8 mouse cellular contexts compared by ENCODE assay signal in the genomic region with DNA sequence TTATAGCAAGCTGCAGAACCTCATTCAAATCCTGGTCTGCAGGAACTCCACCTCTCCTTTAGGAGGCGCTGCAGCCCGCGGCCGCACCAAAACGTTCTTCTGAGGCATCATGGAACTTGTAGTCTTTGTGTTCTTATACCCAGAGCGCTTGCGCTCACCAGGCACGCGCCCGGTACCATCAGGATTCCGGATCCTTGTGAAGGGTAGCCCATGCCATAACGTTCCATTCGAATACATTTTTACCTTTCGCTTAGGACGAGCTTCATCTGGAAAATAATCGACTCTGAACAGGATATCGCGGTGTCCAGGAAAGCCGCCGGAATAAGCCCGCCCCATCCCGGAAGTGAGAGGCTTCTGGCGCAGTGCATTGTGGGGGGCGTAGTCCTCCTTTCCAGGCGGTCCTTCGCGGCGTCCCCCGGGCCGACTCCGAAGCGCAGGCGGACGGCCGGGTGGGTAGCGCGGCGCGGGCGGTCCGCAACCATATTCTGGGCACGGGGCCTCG. TPM values are rescaled to one million over a fixed set of nuclear protein-coding genes. Genes with fewer than 3 reads are reported as not detected.
DNase-seq lines count a peak whose midpoint lies in the region; ATAC-seq and TF ChIP-seq lines count a peak whose summit lies in the region.

Thap11 (plus strand) TSS at position 418 of the 502 bp plus-strand sequence.

- H3K79me2 ChIP-seq in MEL (ENCODE audit: control insufficient read depth, insufficient read depth, low read length, poor library complexity) = peaks cover 23% of the 10 kb centered on the region

- peak within 1 kb of the TSS; percentile 91 for H3K4me2 ChIP-seq in lung, embryonic 16.5 days (ENCODE audit: low read depth, low read length)

- TF ChIP-seq RAD21 in MEL (IDR thresholded peaks at IDR 0.05; ENCODE audit: low read depth, low read length) = peak; percentile 17

- peak within 1 kb of the TSS; percentile 86 for H3K27ac ChIP-seq in MEL (ENCODE audit: control insufficient read depth, low read depth, low read length)
- peak within 1 kb of the TSS; percentile 93 for H3K27ac ChIP-seq in cerebellum, adult 2 months (ENCODE audit: insufficient read depth, low read length)
- peak within 1 kb of the TSS; percentile 84 for H3K27ac ChIP-seq in lung, embryonic 16.5 days (ENCODE audit: low read length)

- H3K9ac ChIP-seq in MEL (ENCODE audit: control insufficient read depth, low read depth, low read length, poor library complexity, severe bottlenecking) = peak within 1 kb of the TSS; percentile 76
- peak within 1 kb of the TSS; percentile 91 for H3K9ac ChIP-seq in lung, embryonic 16.5 days (ENCODE audit: low read length)

- DNase-seq in MEL (ENCODE audit: low read depth, low spot score) = peak; percentile 96
- peak; percentile 90 to 94 for DNase-seq in cerebellum, adult 2 months
- peak; percentile 93 for DNase-seq in forelimb bud, embryonic 11.5 days (ENCODE audit: low read depth, low spot score)
- peak; percentile 89 for DNase-seq in layer of hippocampus, adult 9-10 months (ENCODE audit: low spot score)
- DNase-seq in ovary, postnatal 10 days (ENCODE audit: low spot score) = peak; percentile 80
- DNase-seq in thymus, postnatal 10 days (ENCODE audit: low spot score in 2 of 2) = peak; percentile 90 to 93

- no peak for TF ChIP-seq EP300 in MEL (IDR thresholded peaks at IDR 0.05; ENCODE audit: low read depth in 1 of 2, low read length in 2 of 2)

- no peaks in the 10 kb centered on the region for H3K27me3 ChIP-seq in MEL (ENCODE audit: control insufficient read depth in 1 of 2, insufficient read depth in 2 of 2, low read length in 2 of 2)
- no peaks in the 10 kb centered on the region for H3K27me3 ChIP-seq in cerebellum, adult 2 months (ENCODE audit: control insufficient read depth, insufficient read depth, low read length)
- no peaks in the 10 kb centered on the region for H3K27me3 ChIP-seq in lung, embryonic 16.5 days (ENCODE audit: control insufficient read depth, insufficient read depth, low read depth, low read length)

- H3K4me1 ChIP-seq in MEL (ENCODE audit: control insufficient read depth in 1 of 2, insufficient read depth in 2 of 2, low read length in 2 of 2) = peaks cover 4 to 37% of the 10 kb centered on the region in 2 experiments
- no peaks in the 10 kb centered on the region; the same call in 1 of the 2 replicates for H3K4me1 ChIP-seq in cerebellum, adult 2 months (ENCODE audit: control insufficient read depth, insufficient read depth, low read length)
- peaks cover 30% of the 10 kb centered on the region for H3K4me1 ChIP-seq in lung, embryonic 16.5 days (replicated peaks; ENCODE audit: control insufficient read depth, insufficient read depth, low read length)

- peak; percentile 50 to 55; a peak in 3 of 4 replicates for TF ChIP-seq POLR2A in MEL (IDR thresholded peaks at IDR 0.05; ENCODE audit: control insufficient read depth in 1 of 2, insufficient read depth in 1 of 2, low read depth in 1 of 2, low read length in 2 of 2, poor library complexity in 1 of 2)
- TF ChIP-seq POLR2A in cerebellum, adult 2 months (IDR thresholded peaks at IDR 0.05; ENCODE audit: borderline replicate concordance, insufficient read depth, low read length) = no peak

- H3K36me3 ChIP-seq in MEL (ENCODE audit: control insufficient read depth in 1 of 2, insufficient read depth in 2 of 2, low read length in 2 of 2) = peaks cover 0 to 29% of the 10 kb centered on the region in 2 experiments; a peak in 2 of 4 replicates
- H3K36me3 ChIP-seq in lung, embryonic 16.5 days (ENCODE audit: control insufficient read depth, insufficient read depth, low read length) = peaks cover 6% of the 10 kb centered on the region; the same call in 1 of the 2 replicates

- H3K9me3 ChIP-seq in MEL (replicated peaks; ENCODE audit: insufficient read depth, low read length) = no peaks in the 10 kb centered on the region
- no peaks in the 10 kb centered on the region for H3K9me3 ChIP-seq in lung, embryonic 16.5 days (ENCODE audit: control insufficient read depth, low read length)

- under 1% methylated on average over 43 of the region's 43 CpGs for WGBS in cerebellum, adult 2 months
- 0% methylated on average over 43 of the region's 43 CpGs for WGBS in lung, embryonic 16.5 days

- peak within 1 kb of the TSS; percentile 68 to 88 for H3K4me3 ChIP-seq in MEL (ENCODE audit: control insufficient read depth in 1 of 2, insufficient read depth in 1 of 2, low read depth in 2 of 2, low read length in 2 of 2)
- H3K4me3 ChIP-seq in cerebellum, adult 2 months (replicated peaks; ENCODE audit: insufficient read depth, low read depth, low read length) = peak within 1 kb of the TSS; percentile 99
- peak within 1 kb of the TSS; percentile 89 for H3K4me3 ChIP-seq in lung, embryonic 16.5 days (ENCODE audit: low read length)

- TF ChIP-seq CTCF in MEL (IDR thresholded peaks at IDR 0.05 in 2 of 3, conservative IDR thresholded peaks at IDR 0.05 in 1 of 3; ENCODE audit: control insufficient read depth in 1 of 3, insufficient read depth in 1 of 3, low read depth in 2 of 3, low read length in 3 of 3, poor library complexity in 1 of 3, severe bottlenecking in 1 of 3) = peak; percentile 83 to 89 (median 87)
- TF ChIP-seq CTCF in cerebellum, adult 2 months (IDR thresholded peaks at IDR 0.05; ENCODE audit: borderline replicate concordance, insufficient read depth, low read depth, low read length) = peak; percentile 83

- peak; percentile 77 to 84 for ATAC-seq in hematopoietic stem cell, adult 5-6 weeks (replicated peaks in 1 of 2; ENCODE audit: insufficient read depth in 1 of 2, low FRiP score in 2 of 2, low TSS enrichment in 1 of 2, low read depth in 1 of 2, poor library complexity in 2 of 2, severe bottlenecking in 2 of 2)
- ATAC-seq in lung, embryonic 16.5 days (ENCODE audit: low read depth) = peak; percentile 94

TF ChIP-seq in MEL, 35 proteins besides CTCF, POLR2A, EP300 and RAD21:
- TF ChIP-seq GABPA (IDR thresholded peaks at IDR 0.05; ENCODE audit: low read depth, low read length) (no peak; the same call in 1 of the 2 replicates), SMC3 (IDR thresholded peaks at IDR 0.05; ENCODE audit: low read depth, low read length) (no peak; the same call in 1 of the 2 replicates), TBP (IDR thresholded peaks at IDR 0.05; ENCODE audit: low read depth, low read length) (peak; percentile 64; the same call in 1 of the 2 replicates), CHD2 (IDR thresholded peaks at IDR 0.05; ENCODE audit: low read length) (peak; percentile 92), NRF1 (IDR thresholded peaks at IDR 0.05; ENCODE audit: insufficient read depth, low read depth, low read length, poor library complexity, severe bottlenecking) (peak; percentile 72), ZMIZ1 (IDR thresholded peaks at IDR 0.05; ENCODE audit: low read depth, low read length) (no peak), ELF1 (IDR thresholded peaks at IDR 0.05; ENCODE audit: low read depth, low read length) (peak; percentile 90), MYC (IDR thresholded peaks at IDR 0.05; ENCODE audit: low read depth, low read length) (peak; percentile 75; the same call in 1 of the 2 replicates), MAFK (IDR thresholded peaks at IDR 0.05; ENCODE audit: borderline replicate concordance, low read depth, low read length) (no peak), RCOR1 (IDR thresholded peaks at IDR 0.05; ENCODE audit: low read depth, low read length) (no peak), POLR2AphosphoS5 (IDR thresholded peaks at IDR 0.05; ENCODE audit: borderline replicate concordance, low read depth, low read length) (no peak), MAX (IDR thresholded peaks at IDR 0.05; ENCODE audit: low read length) (peak; percentile 31), USF1 (IDR thresholded peaks at IDR 0.05; ENCODE audit: low read depth, low read length) (peak; percentile 41; the same call in 1 of the 2 replicates), MEF2A (IDR thresholded peaks at IDR 0.05; ENCODE audit: extremely low read depth, insufficient replicate concordance, low read depth, low read length, poor library complexity, severe bottlenecking) (no peak), HCFC1 (IDR thresholded peaks at IDR 0.05; ENCODE audit: low read depth, low read length) (peak; percentile 94), ZKSCAN1 (IDR thresholded peaks at IDR 0.05; ENCODE audit: low read depth, low read length) (no peak), TAL1 (IDR thresholded peaks at IDR 0.05; ENCODE audit: low read length) (no peak), KAT2A (conservative IDR thresholded peaks at IDR 0.05; ENCODE audit: low read depth, low read length) (peak; percentile 88), ZNF384 (IDR thresholded peaks at IDR 0.05; ENCODE audit: low read depth, low read length) (no peak; the same call in 1 of the 2 replicates), TCF12 (IDR thresholded peaks at IDR 0.05; ENCODE audit: low read depth, low read length) (peak; percentile 29; the same call in 1 of the 2 replicates), UBTF (IDR thresholded peaks at IDR 0.05; ENCODE audit: borderline replicate concordance, insufficient read depth, low read depth, low read length) (no peak), POLR2AphosphoS2 (IDR thresholded peaks at IDR 0.05; ENCODE audit: low read length) (no peak), BHLHE40 (IDR thresholded peaks at IDR 0.05; ENCODE audit: borderline replicate concordance, low read depth, low read length) (no peak), SIN3A (IDR thresholded peaks at IDR 0.05; ENCODE audit: low read length) (peak; percentile 64; the same call in 1 of the 2 replicates), E2F4 (IDR thresholded peaks at IDR 0.05; ENCODE audit: borderline replicate concordance, low read depth, low read length) (no peak; the same call in 1 of the 2 replicates), GATA1 (IDR thresholded peaks at IDR 0.05; ENCODE audit: low read depth, low read length) (no peak), ETS1 (IDR thresholded peaks at IDR 0.05; ENCODE audit: low read depth, low read length) (no peak), ZC3H11A (IDR thresholded peaks at IDR 0.05; ENCODE audit: low read depth, low read length) (no peak), MYB (IDR thresholded peaks at IDR 0.05; ENCODE audit: low read depth, low read length) (no peak), MAZ (IDR thresholded peaks at IDR 0.05; ENCODE audit: low read depth, low read length) (peak; percentile 94), CHD1 (IDR thresholded peaks at IDR 0.05; ENCODE audit: low read depth, low read length) (no peak), NELFE (IDR thresholded peaks at IDR 0.05; ENCODE audit: low read depth, low read length) (peak; percentile 74)

RNA-seq across cellular contexts. Expression of gene Thap11, which starts in this region (rescaled TPM):
- 41.9 and 48.8 TPM in 2 replicates for total RNA-seq in MEL (2012; rRNA removed)
- 10 to 100 TPM in 1 of 2 experiments, not detected in 1; 51.4 TPM for polyA plus RNA-seq in MEL (2012; ENCODE audit: insufficient read depth in 1 of 2, insufficient read length in 2 of 2, low read depth in 1 of 2, low replicate concordance in 2 of 2, missing spikeins in 1 of 2)
- polyA plus RNA-seq in cerebellum, adult 2 months (2012; rRNA removed) = 52.0 and 53.5 TPM in 2 replicates
- total RNA-seq in hematopoietic stem cell, adult 5-6 weeks (2017) = 25.8 and 28.3 TPM in 2 replicates
- 55.2 and 56.0 TPM in 2 replicates for polyA plus RNA-seq in lung, embryonic 16.5 days (2015; fragmentation: Nextera tagmentation; extraction: Ambion mirVana)

Comparison
In these comparisons a context has a peak if more than half of its experiments do, and no peak if none do; other contexts are left out.
1. Peak in every context shown above with its lines: DNase-seq, ATAC-seq, H3K4me3 ChIP-seq and H3K27ac ChIP-seq.